Mouse (Mus musculus) liver, adult (tissue): ENCODE measurements around the gene Mmd2.

ENCODE experiments used
- GATA4 ChIP-seq: IDR thresholded peaks from 2 replicates; pipeline ENCODE4 v1.6.1; 2014; ENCODE audit warnings: mild to moderate bottlenecking, low read length; ENCODE audit not compliant: insufficient replicate concordance

Gene Mmd2

GRCm38 (mm10) chr5:142608259-142608988 is at the start of gene Mmd2:
Mmd2 (minus strand) TSS chr5:142608800.
- no peak for TF ChIP-seq GATA4

DNA sequence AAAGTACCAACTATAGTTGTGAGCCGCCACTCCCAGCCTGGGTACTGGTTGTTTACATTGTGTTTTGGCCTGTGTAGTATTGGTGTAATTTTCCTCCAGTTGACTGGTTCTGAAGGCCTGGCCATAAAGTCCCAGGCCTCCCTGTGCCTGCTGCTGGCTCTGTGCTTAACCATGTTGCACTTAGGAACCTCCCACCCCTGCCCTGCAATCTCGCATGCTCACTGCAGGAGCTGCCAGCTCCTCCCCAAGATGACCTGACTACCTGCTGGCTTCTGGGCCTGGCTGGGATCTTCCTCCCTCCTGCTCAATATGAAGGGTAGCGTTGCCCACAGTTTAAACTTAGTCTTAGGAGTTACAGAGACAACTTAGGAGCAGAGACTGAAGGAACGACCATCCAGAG is 43.7 kb upstream of the Mmd2 start:
- TF ChIP-seq GATA4: no peak

DNA sequence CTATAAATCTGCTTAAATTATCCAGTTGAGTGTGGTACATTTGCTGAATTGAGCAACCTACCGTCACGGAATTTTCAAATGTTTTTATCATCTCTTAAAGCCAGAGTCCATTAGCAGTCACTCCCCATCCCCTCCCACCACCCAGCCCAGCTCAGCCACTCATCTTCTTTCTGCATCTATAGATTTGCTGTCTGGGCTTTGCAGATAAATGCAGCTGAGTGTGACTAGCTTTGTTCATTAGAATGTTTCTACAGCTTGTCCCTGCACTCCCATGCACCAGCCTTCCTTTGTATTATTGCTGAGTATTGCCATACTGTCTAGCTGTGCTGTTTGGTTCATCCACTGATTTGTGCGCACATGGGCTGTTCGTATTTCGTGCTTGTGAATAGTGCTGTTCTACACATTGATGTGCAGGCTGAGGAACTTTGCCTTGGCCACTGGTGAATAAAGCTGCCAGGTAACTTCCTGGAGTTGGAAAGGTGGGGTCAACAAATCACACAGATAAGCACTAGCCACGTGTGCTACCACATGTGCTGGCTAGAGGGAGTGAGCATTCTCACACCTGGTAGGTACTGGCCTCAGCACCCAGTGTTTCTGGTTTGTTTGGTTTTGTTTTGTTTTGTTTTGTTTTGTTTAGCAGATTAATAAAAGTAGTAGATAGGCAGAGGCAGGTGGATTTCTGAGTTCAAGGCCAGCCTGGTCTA is 42.3 kb upstream of the Mmd2 start:
- TF ChIP-seq GATA4: no peak

DNA sequence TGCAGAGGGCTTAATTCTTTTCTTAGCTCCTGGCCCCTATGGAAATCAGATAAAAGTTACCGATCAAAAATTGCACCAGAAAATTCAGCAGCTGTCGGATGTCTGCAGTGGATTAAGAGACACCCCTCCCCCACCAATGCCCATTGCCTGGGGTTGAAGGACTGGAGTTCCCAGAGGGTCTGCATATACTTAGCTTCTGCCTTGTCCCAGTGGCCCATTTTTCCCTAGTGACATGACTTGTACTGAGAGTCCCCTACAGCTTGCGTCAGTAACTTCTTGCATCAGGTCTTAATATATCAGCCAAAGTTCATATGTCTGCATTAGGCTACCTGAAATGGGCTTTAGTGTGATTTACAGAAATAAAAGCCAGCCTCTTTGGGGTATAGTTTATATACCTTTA is 41.8 kb upstream of the Mmd2 start:
- TF ChIP-seq GATA4: no peak

DNA sequence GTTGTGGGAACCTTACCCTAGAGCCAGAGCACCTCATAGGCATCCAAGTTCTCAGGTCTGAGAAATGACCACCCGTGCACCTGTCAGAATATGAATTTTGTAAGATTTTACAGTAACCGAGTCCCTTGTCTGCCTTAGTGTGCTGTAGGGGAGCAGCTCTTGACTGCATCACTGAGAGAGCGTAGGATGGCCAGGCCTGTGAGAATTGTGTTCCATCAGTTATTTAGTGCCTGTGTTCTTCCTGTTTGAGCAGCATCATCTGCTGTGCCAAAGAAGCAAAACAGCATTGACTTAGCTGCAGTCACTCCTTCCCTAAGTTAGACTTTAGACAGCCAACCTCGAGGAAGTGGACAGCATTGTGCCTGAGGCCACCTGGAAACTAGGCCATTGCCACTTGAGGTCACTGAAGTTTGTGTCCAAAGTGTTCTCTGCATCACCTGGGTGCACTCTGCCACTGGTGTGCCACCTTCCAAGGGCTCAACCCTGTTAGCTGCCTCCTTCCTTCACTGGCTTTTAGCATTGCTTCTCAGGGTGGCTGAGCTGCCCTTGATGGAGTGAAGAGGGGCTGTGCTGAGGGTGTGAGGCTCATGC is 41.0 kb upstream of the Mmd2 start:
- TF ChIP-seq GATA4: no peak

DNA sequence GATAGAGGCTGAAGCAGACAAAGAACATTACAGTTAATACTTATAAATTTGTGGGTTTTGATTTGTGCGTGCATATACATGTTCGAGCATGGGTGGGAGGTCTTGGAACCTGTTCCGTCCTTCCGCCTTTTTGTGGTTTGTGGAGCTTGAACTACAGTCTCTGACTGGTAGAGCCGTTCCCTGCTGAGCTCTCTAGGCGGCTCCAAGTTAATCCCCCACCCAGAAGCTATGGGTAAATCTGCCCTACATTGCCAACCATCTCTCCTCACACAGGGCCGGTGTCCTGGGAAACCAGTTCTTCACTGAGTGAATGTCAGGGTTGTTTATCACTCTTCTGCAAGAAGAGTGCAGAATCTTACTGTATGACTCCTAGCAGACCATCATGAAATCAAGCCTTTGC is 39.6 kb upstream of the Mmd2 start:
- TF ChIP-seq GATA4: no peak

DNA sequence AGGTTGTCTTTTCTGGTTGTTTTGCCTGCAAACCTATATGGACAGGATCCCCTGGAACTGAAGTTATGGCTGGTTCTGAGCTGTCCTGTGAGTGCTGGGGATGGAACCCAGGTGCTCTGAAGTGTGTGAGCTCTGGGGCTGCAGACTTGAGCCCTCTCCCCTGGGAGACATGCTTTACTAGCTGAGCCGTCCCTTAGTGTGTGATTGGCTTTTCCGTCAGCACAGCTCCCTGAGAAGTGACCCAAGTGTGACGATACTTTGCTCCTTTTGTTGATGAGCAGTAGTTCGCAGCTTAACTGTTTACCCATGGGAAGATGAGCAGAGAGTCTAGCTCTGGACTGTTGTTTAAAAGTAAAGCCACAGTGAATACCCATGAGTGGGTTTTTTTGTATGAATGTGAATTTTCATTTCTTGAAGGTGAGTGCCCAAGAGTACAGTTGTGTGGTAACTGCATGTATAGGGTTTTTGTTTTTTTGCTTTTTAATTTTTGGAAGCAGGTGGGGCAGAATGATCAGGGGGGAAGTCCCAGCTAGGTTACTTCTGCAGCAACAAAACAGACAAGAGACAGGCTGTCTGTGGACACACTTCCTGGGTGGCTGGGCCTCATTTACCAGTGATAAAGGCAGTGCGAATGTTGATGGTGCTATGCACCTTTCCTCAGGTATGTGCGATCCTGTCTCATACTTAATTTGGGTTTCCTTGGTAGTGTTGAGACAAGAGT is 32.9 kb upstream of the Mmd2 start:
- TF ChIP-seq GATA4: no peak

GRCm38 (mm10) chr5:142640088-142640487 is 31.5 kb upstream of the Mmd2 start:
- TF ChIP-seq GATA4: no peak

- TF ChIP-seq GATA4: no peak
Measured at GRCm38 (mm10) chr5:142637823-142638222, 29.2 kb upstream of the Mmd2 start.

DNA sequence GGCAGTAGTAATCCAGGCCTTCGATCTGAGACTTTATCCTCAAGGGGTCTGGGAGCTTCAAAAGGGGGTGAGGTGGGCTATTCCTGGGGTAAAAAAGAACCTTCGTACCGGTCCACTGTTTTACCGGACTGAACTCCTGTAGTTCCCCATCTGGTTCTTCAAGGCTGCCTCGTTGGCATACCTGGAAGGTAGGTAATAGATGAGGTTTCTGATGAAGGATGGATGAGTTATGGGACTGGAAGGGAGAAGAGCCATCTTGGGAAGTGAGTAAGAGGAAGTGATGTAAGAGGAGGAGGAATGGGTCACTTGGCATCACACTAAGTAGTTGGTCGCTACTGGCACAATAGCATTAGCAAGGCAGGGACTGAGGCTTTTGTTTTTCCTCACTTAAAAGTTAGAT is 21.6 kb upstream of the Mmd2 start:
- TF ChIP-seq GATA4: no peak

DNA sequence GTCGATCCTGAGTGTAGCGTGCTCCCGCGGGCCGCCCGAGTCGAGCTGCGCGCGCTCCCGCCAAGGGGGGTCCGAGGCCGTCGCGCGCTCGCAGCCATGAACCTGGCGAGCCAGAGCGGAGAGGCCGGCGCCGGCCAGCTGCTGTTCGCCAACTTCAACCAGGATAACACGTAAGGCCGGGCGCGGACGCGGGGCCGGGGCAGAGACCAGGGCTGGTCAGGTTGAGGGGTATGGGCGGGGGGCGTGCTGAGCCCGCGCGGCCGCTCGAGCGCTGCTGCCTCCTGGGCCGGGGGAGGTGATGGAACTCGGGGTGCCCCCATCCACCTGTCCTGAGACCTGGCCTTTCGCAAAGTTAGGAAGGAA is 21.0 kb upstream of the Mmd2 start:
- TF ChIP-seq GATA4: no peak

DNA sequence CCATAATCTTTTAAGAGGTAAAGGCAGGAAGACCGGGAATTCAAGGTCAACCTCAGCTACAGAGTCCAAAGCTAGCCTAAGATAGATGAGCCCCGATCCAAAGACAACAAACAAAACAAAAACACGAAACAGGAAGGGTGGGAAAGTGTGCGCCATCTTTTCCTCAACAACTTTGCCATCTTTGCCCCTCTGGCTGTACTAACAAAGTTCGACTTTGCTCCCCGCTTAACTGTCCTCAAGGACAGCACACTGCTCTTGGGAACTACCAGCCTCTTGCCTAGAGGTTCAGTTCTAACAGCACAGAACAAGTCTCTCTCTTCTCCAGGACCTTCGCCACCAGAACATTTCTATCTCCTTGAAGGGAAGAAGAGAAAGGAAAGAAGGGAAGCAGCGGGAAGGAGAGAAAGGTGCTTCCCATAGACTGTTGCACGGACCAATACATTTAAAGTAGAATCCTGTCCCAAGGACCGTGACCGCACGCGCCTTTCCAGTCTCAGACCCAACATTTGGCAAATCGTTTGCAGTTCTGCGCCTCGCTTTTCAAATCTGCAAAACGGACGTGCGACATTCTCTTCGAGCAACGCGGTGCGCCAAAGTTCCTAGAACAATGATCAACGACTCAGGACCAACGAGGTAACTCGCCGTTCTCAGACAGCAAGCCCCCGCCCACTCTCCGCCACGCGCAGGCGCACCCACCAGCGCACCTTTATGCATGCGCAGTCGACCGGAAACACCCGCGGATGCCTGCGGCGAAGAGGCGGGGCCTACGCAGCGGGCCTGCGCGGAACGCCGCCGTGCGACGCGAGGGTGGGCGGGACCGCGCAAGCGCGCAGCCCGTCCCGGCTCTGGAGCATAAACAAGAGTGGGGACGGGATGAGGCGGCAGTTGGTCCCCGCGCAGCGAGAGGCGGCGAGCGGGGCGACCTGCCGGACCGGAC is 20.4 kb upstream of the Mmd2 start:
- TF ChIP-seq GATA4: peak; percentile 30; the same call in 1 of the 2 replicates

- no peak for TF ChIP-seq GATA4
Measured at GRCm38 (mm10) chr5:142627398-142627797, 18.8 kb upstream of the Mmd2 start, which contains the start of gene Wipi2. Wipi2 (plus strand) TSS chr5:142627698.

DNA sequence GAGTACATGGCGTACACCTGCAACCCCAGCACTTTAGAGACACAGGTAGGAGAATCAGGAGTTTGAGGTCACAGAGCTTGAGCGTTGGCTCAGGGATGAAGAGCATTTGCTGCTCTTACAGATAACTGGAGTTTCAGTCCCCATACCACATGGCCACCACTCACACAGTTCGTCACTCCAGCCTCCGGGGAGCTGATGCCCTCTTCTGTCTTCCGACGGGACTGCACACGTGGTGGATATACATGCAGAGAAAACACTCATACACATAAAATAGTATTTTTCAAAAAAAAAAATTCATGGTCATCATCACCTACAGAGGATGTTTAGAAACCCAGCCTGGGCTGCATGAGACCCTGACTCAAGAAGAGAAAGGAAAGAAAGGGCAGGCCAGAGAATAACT is 14.5 kb upstream of the Mmd2 start:
- TF ChIP-seq GATA4: no peak

DNA sequence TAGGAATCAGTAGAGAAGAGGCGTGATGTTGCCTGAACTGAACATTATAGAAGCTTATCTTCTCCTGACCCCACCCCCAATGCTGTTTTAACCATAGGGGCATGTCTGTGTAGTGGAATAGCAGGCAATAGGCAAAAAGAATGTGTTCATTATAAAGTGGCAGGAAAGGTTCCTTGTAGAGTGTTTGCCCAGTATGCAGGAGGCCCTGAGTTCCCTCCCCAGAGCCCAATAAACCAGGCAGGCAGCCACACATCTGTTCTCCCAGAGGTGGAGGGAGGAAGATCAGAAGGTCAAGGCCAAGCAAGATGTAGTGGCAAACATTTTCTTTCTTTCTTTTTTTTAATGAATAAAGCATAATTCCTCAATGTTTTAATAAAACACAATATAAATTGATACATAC is 13.5 kb upstream of the Mmd2 start:
- no peak for TF ChIP-seq GATA4
